Mouse (Mus musculus): Measurements from ENCODE around the gene Col6a2. TPM values are rescaled to one million over a fixed set of nuclear protein-coding genes. Genes with fewer than 3 reads are reported as not detected.

Col6a2 gene
- polyA plus RNA-seq, 1 experiment from 2014 or later = 283 TPM

Other genes with a start within 250 kb of the Col6a2 start
- not detected in 2 replicates for gene AC141477.1, start 183.2 kb downstream of the Col6a2 start, polyA plus RNA-seq (2015; fragmentation: Nextera tagmentation; extraction: Ambion mirVana)
- 18.3 and 21.1 TPM in 2 replicates for gene Pcnt, start 180.8 kb downstream of the Col6a2 start, polyA plus RNA-seq (2015; fragmentation: Nextera tagmentation; extraction: Ambion mirVana)
- 3.6 and 4.6 TPM in 2 replicates for gene 2610028H24Rik, start 174.5 kb downstream of the Col6a2 start, polyA plus RNA-seq (2015; fragmentation: Nextera tagmentation; extraction: Ambion mirVana)
- 49.4 and 56.4 TPM in 2 replicates for gene Mcm3ap, start 154.7 kb downstream of the Col6a2 start, polyA plus RNA-seq (2015; fragmentation: Nextera tagmentation; extraction: Ambion mirVana)
- gene Ybey, start 154.5 kb downstream of the Col6a2 start, polyA plus RNA-seq (2015; fragmentation: Nextera tagmentation; extraction: Ambion mirVana) = 6.4 and 7.2 TPM in 2 replicates
- gene Lss, start 92.0 kb downstream of the Col6a2 start, polyA plus RNA-seq (2015; fragmentation: Nextera tagmentation; extraction: Ambion mirVana) = 17.9 and 20.8 TPM in 2 replicates
- not detected in 2 replicates for gene Spatc1l, start 61.4 kb downstream of the Col6a2 start, polyA plus RNA-seq (2015; fragmentation: Nextera tagmentation; extraction: Ambion mirVana)
- 0.14 and 0.62 TPM in 2 replicates for gene Ftcd, start 48.0 kb downstream of the Col6a2 start, polyA plus RNA-seq (2015; fragmentation: Nextera tagmentation; extraction: Ambion mirVana)
- gene Col6a1, start 102.5 kb upstream of the Col6a2 start, polyA plus RNA-seq (2015; fragmentation: Nextera tagmentation; extraction: Ambion mirVana) = 329 and 333 TPM in 2 replicates

Measured in lung, embryonic 16.5 days (tissue).